Mouse (Mus musculus): Measurements from ENCODE around the gene Dlg2. TPM values are rescaled to one million over a fixed set of nuclear protein-coding genes. Genes with fewer than 3 reads are reported as not detected.
"Not testable (repeated sequence)": the region's sequence is repeated elsewhere in the genome, so short reads cannot be mapped to it uniquely, and the experiment has no call there.

Gene Dlg2
- total RNA-seq, 2 experiments from 2014 or later: 0.25 to 0.54 TPM

- no peak for ATAC-seq (replicated peaks; ENCODE audit: poor library complexity)
Measured at GRCm38 (mm10) chr7:90825640-90826039, 349.2 kb downstream of the Dlg2 start.

- ATAC-seq (replicated peaks; ENCODE audit: poor library complexity): no peak
Measured at GRCm38 (mm10) chr7:90841276-90841675, 364.8 kb downstream of the Dlg2 start.

- ATAC-seq (replicated peaks; ENCODE audit: poor library complexity): no peak
Measured at GRCm38 (mm10) chr7:90843345-90844293, 367.1 kb downstream of the Dlg2 start.

GRCm38 (mm10) chr7:90876796-90877195, 400.3 kb downstream of the Dlg2 start:
- ATAC-seq (replicated peaks; ENCODE audit: poor library complexity): not testable (repeated sequence)

- no peak for ATAC-seq (replicated peaks; ENCODE audit: poor library complexity)
Measured at GRCm38 (mm10) chr7:90882740-90883139, 406.3 kb downstream of the Dlg2 start.

- ATAC-seq (replicated peaks; ENCODE audit: poor library complexity): no peak
Measured at GRCm38 (mm10) chr7:90886396-90887006, 410.0 kb downstream of the Dlg2 start.

- 0 out of 2 replicates have a peak, but pooled peaks have one; percentile 20 for ATAC-seq (replicated peaks; ENCODE audit: poor library complexity)
Measured at GRCm38 (mm10) chr7:90887007-90887720, 410.7 kb downstream of the Dlg2 start.

GRCm38 (mm10) chr7:90927441-90927840, 451.0 kb downstream of the Dlg2 start:
- no peak for ATAC-seq (replicated peaks; ENCODE audit: poor library complexity)

GRCm38 (mm10) chr7:90940726-90941125, 464.3 kb downstream of the Dlg2 start:
- ATAC-seq (replicated peaks; ENCODE audit: poor library complexity): no peak

GRCm38 (mm10) chr7:90947073-90947472, 470.6 kb downstream of the Dlg2 start:
- ATAC-seq (replicated peaks; ENCODE audit: poor library complexity): no peak

- ATAC-seq (replicated peaks; ENCODE audit: poor library complexity): no peak
Measured at GRCm38 (mm10) chr7:90949212-90949611, 472.7 kb downstream of the Dlg2 start.

- no peak for ATAC-seq (replicated peaks; ENCODE audit: poor library complexity)
Measured at GRCm38 (mm10) chr7:90977241-90977640, 500.8 kb downstream of the Dlg2 start.

- ATAC-seq (replicated peaks; ENCODE audit: poor library complexity): no peak
Measured at GRCm38 (mm10) chr7:90982069-90982468, 505.6 kb downstream of the Dlg2 start.

GRCm38 (mm10) chr7:91010655-91011054, 534.2 kb downstream of the Dlg2 start:
- no peak for ATAC-seq (replicated peaks; ENCODE audit: poor library complexity)

GRCm38 (mm10) chr7:91044998-91045741, 568.7 kb downstream of the Dlg2 start:
- ATAC-seq (replicated peaks; ENCODE audit: poor library complexity): no peak

- ATAC-seq (replicated peaks; ENCODE audit: poor library complexity): no peak
Measured at GRCm38 (mm10) chr7:91045742-91046098, 569.2 kb downstream of the Dlg2 start.

GRCm38 (mm10) chr7:91063297-91064040, 587.0 kb downstream of the Dlg2 start:
- no peak for ATAC-seq (replicated peaks; ENCODE audit: poor library complexity)

- no peak for ATAC-seq (replicated peaks; ENCODE audit: poor library complexity)
Measured at GRCm38 (mm10) chr7:91071751-91072707, 595.6 kb downstream of the Dlg2 start.

GRCm38 (mm10) chr7:91086071-91086470, 609.6 kb downstream of the Dlg2 start:
- no peak for ATAC-seq (replicated peaks; ENCODE audit: poor library complexity)
